Mouse (Mus musculus): ENCODE data around the gene Abca14. TPM values are rescaled to one million over a fixed set of nuclear protein-coding genes. Genes with fewer than 3 reads are reported as not detected.

The Abca14 gene
- polyA plus RNA-seq, 1 experiment, result not detected

DNA sequence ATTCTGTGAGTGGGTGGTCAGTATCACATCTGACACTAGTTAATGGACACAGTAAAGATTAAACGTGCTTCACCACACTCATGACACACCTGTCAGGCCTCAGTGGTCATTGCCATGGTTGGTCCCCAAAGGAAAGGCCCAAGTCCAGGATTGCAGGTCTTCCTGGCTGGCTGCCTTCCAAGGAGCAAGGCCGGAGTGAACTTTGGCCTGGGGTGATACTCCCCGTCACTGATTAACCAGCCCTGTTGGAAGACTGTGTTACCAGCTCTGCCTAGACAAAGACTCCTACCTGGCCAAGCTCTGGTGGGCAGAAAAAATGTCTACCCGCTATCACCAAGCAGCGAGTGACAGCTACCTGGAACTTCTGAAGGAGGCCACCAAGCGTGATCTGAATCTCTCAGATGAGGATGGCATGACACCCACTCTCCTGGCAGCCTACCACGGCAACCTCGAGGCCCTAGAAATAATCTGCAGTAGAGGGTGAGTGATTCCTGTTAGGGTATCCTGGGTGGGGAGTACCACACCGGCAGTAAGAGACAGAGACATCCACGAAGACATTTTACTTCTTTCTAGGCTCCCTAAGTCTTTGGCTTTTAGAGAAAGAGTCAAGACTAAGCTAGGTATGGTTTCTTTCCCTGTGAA is 30.0 kb upstream of the Abca14 start, which contains the start of gene Anks4b:
Anks4b (plus strand) TSS at position 256 of the 642 bp plus-strand sequence.
- Histone ChIP-seq H3K36me3 (ENCODE audit: control insufficient read depth, insufficient read depth, low read length) (no peaks in the 10 kb centered on the region), H3K4me1 (replicated peaks; ENCODE audit: control insufficient read depth, insufficient read depth, low read length) (no peaks in the 10 kb centered on the region), H3K27me3 (ENCODE audit: control insufficient read depth, insufficient read depth, low read length) (no peaks in the 10 kb centered on the region), H3K4me3 (ENCODE audit: control insufficient read depth, insufficient read depth, low read length) (no peak within 1 kb of the TSS), H3K27ac (ENCODE audit: control insufficient read depth, insufficient read depth, low read length) (no peak within 1 kb of the TSS)
- TF ChIP-seq CTCF (IDR thresholded peaks at IDR 0.05; ENCODE audit: borderline replicate concordance, control insufficient read depth, extremely low read depth, insufficient read depth, low read length, poor library complexity) (no peak), POLR2A (IDR thresholded peaks at IDR 0.05; ENCODE audit: control insufficient read depth, extremely low read depth, insufficient read depth, low read length, poor library complexity) (no peak)
- DNase-seq, result no peak
- 89% methylated on average over 10 of the region's 10 CpGs for WGBS

DNA sequence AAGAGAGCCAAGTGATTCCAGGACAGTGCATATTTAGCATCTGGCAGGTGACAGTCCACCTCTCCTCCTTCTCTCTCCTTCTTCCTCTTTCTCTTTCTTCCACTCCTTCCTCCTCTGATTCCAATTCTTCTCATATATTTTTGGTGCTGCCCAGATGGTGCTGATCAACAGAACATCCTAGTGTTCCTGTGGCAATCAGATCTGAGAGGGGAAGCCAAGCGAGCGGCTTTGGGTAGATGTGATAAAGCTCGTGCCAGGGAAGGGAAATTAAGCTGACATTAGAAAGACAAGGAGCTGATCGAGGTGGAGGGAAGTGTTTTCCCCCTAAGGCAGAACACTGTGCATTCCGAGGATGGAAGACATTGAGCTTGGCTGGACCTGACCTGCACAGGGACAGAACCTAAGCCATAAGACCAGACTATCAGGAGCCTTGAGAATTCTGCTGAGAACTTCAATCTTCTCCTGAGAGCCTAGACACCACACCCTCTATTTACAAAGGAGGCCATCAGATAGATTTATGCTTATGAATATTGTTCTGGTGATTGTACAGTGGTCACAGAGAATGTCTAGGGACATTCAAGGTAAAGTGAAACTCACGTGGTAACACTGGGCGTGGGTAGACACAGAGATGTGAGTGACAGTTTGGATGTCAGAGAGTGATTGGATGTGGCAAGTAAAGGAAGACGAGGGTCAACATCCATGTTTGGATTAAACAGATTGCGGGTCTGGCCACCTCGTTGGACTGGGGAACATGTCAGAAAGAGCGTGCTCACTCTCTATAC is 28.8 kb upstream of the Abca14 start:
- H3K27me3 ChIP-seq (ENCODE audit: control insufficient read depth, insufficient read depth, low read length), result no peaks in the 10 kb centered on the region
- TF ChIP-seq CTCF (IDR thresholded peaks at IDR 0.05; ENCODE audit: borderline replicate concordance, control insufficient read depth, extremely low read depth, insufficient read depth, low read length, poor library complexity) (no peak), POLR2A (IDR thresholded peaks at IDR 0.05; ENCODE audit: control insufficient read depth, extremely low read depth, insufficient read depth, low read length, poor library complexity) (no peak)
- no peak overlapping the region for H3K27ac ChIP-seq (ENCODE audit: control insufficient read depth, insufficient read depth, low read length)
- H3K4me1 ChIP-seq (replicated peaks; ENCODE audit: control insufficient read depth, insufficient read depth, low read length), result no peaks in the 10 kb centered on the region
- H3K4me3 ChIP-seq (ENCODE audit: control insufficient read depth, insufficient read depth, low read length), result no peak overlapping the region
- no peaks in the 10 kb centered on the region for H3K36me3 ChIP-seq (ENCODE audit: control insufficient read depth, insufficient read depth, low read length)
- DNase-seq, result no peak
- WGBS, result 87% methylated on average over 11 of the region's 11 CpGs

DNA sequence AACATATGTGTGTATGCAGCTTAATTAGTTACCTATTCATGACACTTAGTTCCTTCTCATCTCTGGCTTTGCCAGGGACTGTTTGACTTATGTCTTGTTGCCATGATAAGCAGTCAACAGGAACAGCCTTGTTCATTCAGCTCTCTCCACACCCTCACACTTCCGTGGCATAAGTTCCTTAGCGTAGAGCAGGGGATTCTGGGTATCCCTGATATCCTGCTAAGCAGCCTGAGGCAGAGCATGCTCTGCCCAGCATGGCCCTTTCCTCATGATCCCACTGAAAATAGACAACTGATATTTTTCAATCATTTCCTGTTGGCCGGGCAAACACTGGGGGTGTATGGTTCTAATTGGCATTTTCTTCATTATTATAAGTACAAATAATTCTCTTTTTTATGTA is 26.1 kb upstream of the Abca14 start:
- TF ChIP-seq POLR2A (IDR thresholded peaks at IDR 0.05; ENCODE audit: control insufficient read depth, extremely low read depth, insufficient read depth, low read length, poor library complexity), result no peak
- TF ChIP-seq CTCF (IDR thresholded peaks at IDR 0.05; ENCODE audit: borderline replicate concordance, control insufficient read depth, extremely low read depth, insufficient read depth, low read length, poor library complexity), result no peak
- no peaks in the 10 kb centered on the region for H3K4me1 ChIP-seq (replicated peaks; ENCODE audit: control insufficient read depth, insufficient read depth, low read length)
- no peak overlapping the region for H3K27ac ChIP-seq (ENCODE audit: control insufficient read depth, insufficient read depth, low read length)
- H3K27me3 ChIP-seq (ENCODE audit: control insufficient read depth, insufficient read depth, low read length), result no peaks in the 10 kb centered on the region
- no peak overlapping the region for H3K4me3 ChIP-seq (ENCODE audit: control insufficient read depth, insufficient read depth, low read length)
- 90% methylated on average over 3 of the region's 3 CpGs for WGBS
- DNase-seq, result no peak
- H3K36me3 ChIP-seq (ENCODE audit: control insufficient read depth, insufficient read depth, low read length), result no peaks in the 10 kb centered on the region

DNA sequence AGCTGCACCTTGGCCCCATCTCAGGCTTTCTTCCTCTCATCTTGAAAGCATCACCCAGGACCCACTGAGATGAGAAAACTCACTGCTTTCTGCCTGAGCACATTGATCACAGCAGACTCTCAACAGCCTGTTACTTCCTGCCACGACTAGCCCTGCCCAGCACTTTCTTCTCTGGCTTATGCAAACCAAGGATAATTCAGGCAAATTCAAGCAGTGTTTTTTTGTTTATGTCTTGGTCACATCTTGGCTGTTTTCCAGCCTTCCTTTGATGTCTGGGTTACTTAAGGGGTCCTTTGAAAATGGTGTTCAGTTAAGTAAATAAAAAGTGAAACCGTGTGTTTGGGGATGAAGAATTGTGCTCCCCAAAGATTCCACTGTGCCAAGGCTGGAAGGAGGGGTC is 24.8 kb upstream of the Abca14 start:
- Histone ChIP-seq H3K36me3 (ENCODE audit: control insufficient read depth, insufficient read depth, low read length) (no peaks in the 10 kb centered on the region), H3K27ac (ENCODE audit: control insufficient read depth, insufficient read depth, low read length) (no peak overlapping the region), H3K27me3 (ENCODE audit: control insufficient read depth, insufficient read depth, low read length) (no peaks in the 10 kb centered on the region), H3K4me3 (ENCODE audit: control insufficient read depth, insufficient read depth, low read length) (no peak overlapping the region), H3K4me1 (replicated peaks; ENCODE audit: control insufficient read depth, insufficient read depth, low read length) (no peaks in the 10 kb centered on the region)
- TF ChIP-seq CTCF (IDR thresholded peaks at IDR 0.05; ENCODE audit: borderline replicate concordance, control insufficient read depth, extremely low read depth, insufficient read depth, low read length, poor library complexity) (no peak), POLR2A (IDR thresholded peaks at IDR 0.05; ENCODE audit: control insufficient read depth, extremely low read depth, insufficient read depth, low read length, poor library complexity) (no peak)
- 30% methylated on average over 2 of the region's 2 CpGs for WGBS
- no peak for DNase-seq

DNA sequence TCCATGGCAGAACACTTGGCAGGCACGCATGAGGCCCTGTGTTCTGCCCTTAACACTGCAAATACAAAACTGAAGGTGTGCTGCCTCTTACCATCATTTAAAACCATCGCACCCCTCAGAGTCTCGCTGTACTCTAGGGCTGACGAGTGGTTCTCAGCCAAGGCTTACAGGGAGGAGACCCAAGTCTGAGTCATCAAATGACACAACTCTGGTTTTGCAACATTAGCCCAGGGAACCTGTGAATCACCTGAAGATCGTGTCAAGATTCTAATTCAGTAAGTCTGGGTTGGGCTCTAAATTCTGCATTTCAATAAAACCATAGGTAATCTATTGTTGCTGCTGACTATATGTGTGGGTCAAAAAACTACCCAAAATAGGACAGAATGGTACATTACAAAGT is 23.2 kb upstream of the Abca14 start:
- Histone ChIP-seq H3K4me1 (replicated peaks; ENCODE audit: control insufficient read depth, insufficient read depth, low read length) (no peaks in the 10 kb centered on the region), H3K36me3 (ENCODE audit: control insufficient read depth, insufficient read depth, low read length) (no peaks in the 10 kb centered on the region), H3K27ac (ENCODE audit: control insufficient read depth, insufficient read depth, low read length) (no peak overlapping the region), H3K4me3 (ENCODE audit: control insufficient read depth, insufficient read depth, low read length) (no peak overlapping the region), H3K27me3 (ENCODE audit: control insufficient read depth, insufficient read depth, low read length) (no peaks in the 10 kb centered on the region)
- WGBS, result 86% methylated on average over 5 of the region's 5 CpGs
- TF ChIP-seq POLR2A (IDR thresholded peaks at IDR 0.05; ENCODE audit: control insufficient read depth, extremely low read depth, insufficient read depth, low read length, poor library complexity), result no peak
- no peak for TF ChIP-seq CTCF (IDR thresholded peaks at IDR 0.05; ENCODE audit: borderline replicate concordance, control insufficient read depth, extremely low read depth, insufficient read depth, low read length, poor library complexity)
- DNase-seq, result no peak

DNA sequence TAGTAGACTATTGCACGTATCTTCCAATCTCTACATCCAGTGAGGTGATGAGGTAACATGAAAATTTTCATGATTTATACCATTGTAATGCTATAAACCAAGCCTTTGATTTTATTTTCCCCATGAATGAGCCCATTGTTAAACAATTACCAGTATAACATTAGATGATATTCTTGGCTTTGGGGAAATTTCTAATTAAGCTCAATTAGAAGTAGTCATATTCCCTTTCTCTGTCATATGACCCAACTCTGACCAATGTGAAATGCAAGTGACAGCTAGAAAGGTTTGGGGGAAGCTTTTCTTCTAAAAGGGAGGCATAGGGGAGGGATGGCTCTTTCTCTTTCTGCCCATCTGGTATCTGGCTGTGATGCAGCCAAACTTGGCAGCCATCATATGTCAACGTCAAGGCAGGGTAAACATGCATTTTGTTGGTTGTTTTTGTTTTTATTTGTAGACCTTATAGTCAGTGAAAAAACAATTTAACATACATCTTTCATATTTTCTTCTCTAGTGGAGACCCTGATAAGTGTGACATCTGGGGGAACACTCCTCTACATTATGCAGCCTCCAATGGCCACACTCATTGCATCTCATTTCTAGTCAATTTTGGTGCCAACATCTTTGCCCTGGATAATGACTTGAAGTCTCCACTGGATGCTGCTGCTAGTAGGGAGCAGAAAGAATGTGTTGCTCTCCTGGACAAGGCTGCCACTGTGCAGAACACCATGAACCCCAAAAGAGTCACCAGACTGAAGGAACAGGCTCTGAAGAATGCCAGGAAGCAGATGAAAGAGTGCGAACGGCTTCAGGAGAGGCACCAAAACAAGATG is 22.1 kb upstream of the Abca14 start:
- DNase-seq, result no peak
- Histone ChIP-seq H3K36me3 (ENCODE audit: control insufficient read depth, insufficient read depth, low read length) (no peaks in the 10 kb centered on the region), H3K4me3 (ENCODE audit: control insufficient read depth, insufficient read depth, low read length) (no peak overlapping the region), H3K27ac (ENCODE audit: control insufficient read depth, insufficient read depth, low read length) (no peak overlapping the region), H3K27me3 (ENCODE audit: control insufficient read depth, insufficient read depth, low read length) (no peaks in the 10 kb centered on the region), H3K4me1 (replicated peaks; ENCODE audit: control insufficient read depth, insufficient read depth, low read length) (no peaks in the 10 kb centered on the region)
- TF ChIP-seq CTCF (IDR thresholded peaks at IDR 0.05; ENCODE audit: borderline replicate concordance, control insufficient read depth, extremely low read depth, insufficient read depth, low read length, poor library complexity) (no peak), POLR2A (IDR thresholded peaks at IDR 0.05; ENCODE audit: control insufficient read depth, extremely low read depth, insufficient read depth, low read length, poor library complexity) (no peak)
- 94% methylated on average over 4 of the region's 4 CpGs for WGBS

All from thymus, adult 2 months (tissue).